Mouse (Mus musculus) midbrain, postnatal 0 days (tissue): ENCODE measurements around the gene Lect2. TPM values are rescaled to one million over a fixed set of nuclear protein-coding genes. Genes with fewer than 3 reads are reported as not detected.

Experiments used
- ATAC-seq: fragments of 200-750 bp; cut with Nextera tagmentation; 2 replicates; pipeline ENCODE4 v1.8.0; 2017; ENCODE audit warnings: moderate number of reproducible peaks, mild to moderate bottlenecking, moderate TSS enrichment, moderate library complexity; ENCODE audit not compliant: low FRiP score
- DNase-seq: peaks from one replicate; pipeline ENCODE4 v3.0.0-alpha.2; 2015; ENCODE audit warnings: low spot score
- H3K27ac ChIP-seq: fragments of 300-500 bp; sonication (generic); 2 replicates; pipeline ENCODE4 v1.5.1; 2014; ENCODE audit warnings: low read depth, mild to moderate bottlenecking, low read length, mixed read lengths
- H3K27me3 ChIP-seq: fragments of 300-500 bp; sonication (generic); 2 replicates; pipeline ENCODE4 v1.6.1; 2014; ENCODE audit warnings: low read length, control low read depth, mixed read lengths; ENCODE audit not compliant: insufficient read depth
- H3K36me3 ChIP-seq: fragments of 300-500 bp; sonication (generic); 2 replicates; pipeline ENCODE4 v1.6.1; 2014; ENCODE audit warnings: low read length, control low read depth, mixed read lengths; ENCODE audit not compliant: insufficient read depth
- H3K4me1 ChIP-seq: fragments of 300-500 bp; sonication (generic); 2 replicates; pipeline ENCODE4 v1.6.1; 2014; ENCODE audit warnings: mild to moderate bottlenecking, control low read depth, antibody characterized with exemption, low read length, mixed read lengths; ENCODE audit not compliant: insufficient read depth
- H3K4me2 ChIP-seq: fragments of 300-500 bp; sonication (generic); 2 replicates; pipeline ENCODE4 v1.6.1; 2014; ENCODE audit warnings: low read depth, mild to moderate bottlenecking, low read length, mixed read lengths; ENCODE audit not compliant: poor library complexity, severe bottlenecking
- H3K4me3 ChIP-seq: fragments of 300-500 bp; sonication (generic); 2 replicates; pipeline ENCODE4 v1.5.1; 2014; ENCODE audit warnings: low read depth, mild to moderate bottlenecking, low read length, moderate library complexity
- H3K9ac ChIP-seq: fragments of 300-500 bp; sonication (generic); replicated peaks from 2 replicates; pipeline ENCODE4 v1.6.1; 2014; ENCODE audit warnings: mild to moderate bottlenecking, low read length, moderate library complexity, mixed read lengths; ENCODE audit not compliant: poor library complexity, severe bottlenecking
- H3K9me3 ChIP-seq: fragments of 300-500 bp; sonication (generic); 2 replicates; pipeline ENCODE4 v1.6.1; 2016; ENCODE audit warnings: low read length, control low read depth
- CTCF ChIP-seq: IDR thresholded peaks from 2 replicates; pipeline ENCODE4 v1.5.1; 2016; ENCODE audit warnings: antibody characterized with exemption, mild to moderate bottlenecking
- WGBS: fragments of 180-500 bp; shearing (Covaris S2); extraction: QIAGEN DNeasy Blood & Tissue Kit; methylation state at CpG from one replicate; pipeline ENCODE4 v1.1.7; 2014; 5-methylcytosine and 5-hydroxymethylcytosine counted together
- polyA plus RNA-seq: library from polyadenylated mRNA; unstranded; fragments of >200 nt; fragmentation: Nextera tagmentation; extraction: Ambion mirVana; gene quantifications from 2 replicates; pipeline ENCODE4 v1.2.1, GENCODE M21; 2015
- total RNA-seq: library from RNA; depleted of rRNA; stranded (reverse); fragments of >200 nt; gene quantifications from 2 replicates; pipeline ENCODE4 v1.2.3, GENCODE M21; 2014; rRNA removed

Gene Lect2
- total and polyA plus RNA-seq, 2 experiments from 2014 or later, result not detected

- H3K4me3 ChIP-seq, result no peak overlapping the region
- TF ChIP-seq CTCF, result no peak
- no peaks in the 10 kb centered on the region for H3K27me3 ChIP-seq
- no peak overlapping the region for H3K27ac ChIP-seq
- no peak for ATAC-seq
- no peaks in the 10 kb centered on the region for H3K36me3 ChIP-seq
- no peak overlapping the region for H3K4me2 ChIP-seq
- no peak for DNase-seq
- H3K9ac ChIP-seq, result no peak overlapping the region
- H3K4me1 ChIP-seq, result no peaks in the 10 kb centered on the region
- 68% methylated on average over 6 of the region's 6 CpGs for WGBS
- H3K9me3 ChIP-seq, result no peaks in the 10 kb centered on the region
Observed at GRCm38 (mm10) chr13:56501866-56502420, 46.4 kb downstream of the Lect2 start.

- DNase-seq (no peak), ATAC-seq (no peak)
- no peaks in the 10 kb centered on the region for H3K27me3 ChIP-seq
- H3K36me3 ChIP-seq, result no peaks in the 10 kb centered on the region
- H3K9me3 ChIP-seq, result no peaks in the 10 kb centered on the region
- no peaks in the 10 kb centered on the region for H3K4me1 ChIP-seq
- H3K27ac ChIP-seq, result no peak overlapping the region
- no peak overlapping the region for H3K4me3 ChIP-seq
- H3K9ac ChIP-seq, result no peak overlapping the region
- WGBS, result 90% methylated on average over 8 of the region's 8 CpGs
- H3K4me2 ChIP-seq, result no peak overlapping the region
- no peak for TF ChIP-seq CTCF
Observed at GRCm38 (mm10) chr13:56500636-56501035, 47.7 kb downstream of the Lect2 start.

- H3K4me1 ChIP-seq, result no peaks in the 10 kb centered on the region
- H3K9me3 ChIP-seq, result no peaks in the 10 kb centered on the region
- no peak overlapping the region for H3K27ac ChIP-seq
- 84% methylated on average over 3 of the region's 3 CpGs for WGBS
- DNase-seq, result peak; percentile 59
- no peak overlapping the region for H3K4me3 ChIP-seq
- no peaks in the 10 kb centered on the region for H3K36me3 ChIP-seq
- peak; percentile 67 for TF ChIP-seq CTCF
- no peak overlapping the region for H3K9ac ChIP-seq
- H3K27me3 ChIP-seq, result no peaks in the 10 kb centered on the region
- ATAC-seq, result no peak
- H3K4me2 ChIP-seq, result no peak overlapping the region
Observed at GRCm38 (mm10) chr13:56500132-56500531, 48.2 kb downstream of the Lect2 start.

GRCm38 (mm10) chr13:56494440-56494839 is 53.9 kb downstream of the Lect2 start:
- Histone ChIP-seq H3K9ac (no peak overlapping the region), H3K27me3 (no peaks in the 10 kb centered on the region), H3K4me1 (no peaks in the 10 kb centered on the region), H3K36me3 (no peaks in the 10 kb centered on the region), H3K4me2 (no peak overlapping the region), H3K9me3 (no peaks in the 10 kb centered on the region), H3K4me3 (no peak overlapping the region), H3K27ac (no peak overlapping the region)
- DNase-seq (no peak), ATAC-seq (no peak)
- no peak for TF ChIP-seq CTCF
- 44% methylated on average over 3 of the region's 3 CpGs for WGBS

Other genes with a start within 250 kb of the Lect2 start
- not detected in 2 replicates for gene Gm3045, start 121.9 kb downstream of the Lect2 start, total RNA-seq
- not detected in 2 replicates for gene Gm3045, start 121.9 kb downstream of the Lect2 start, polyA plus RNA-seq
- 0.05 and 0.28 TPM in 2 replicates for gene Slc25a48, start 110.1 kb downstream of the Lect2 start, total RNA-seq
- 0.04 TPM in 1 of 2 replicates, not detected in the other for gene Slc25a48, start 110.1 kb downstream of the Lect2 start, polyA plus RNA-seq
- not detected in 2 replicates for gene Il9, start 66.3 kb downstream of the Lect2 start, total RNA-seq
- not detected in 2 replicates for gene Il9, start 66.3 kb downstream of the Lect2 start, polyA plus RNA-seq
- 5.5 and 7.2 TPM in 2 replicates for gene Fbxl21, start 26.0 kb downstream of the Lect2 start, total RNA-seq
- 3.4 and 4.3 TPM in 2 replicates for gene Fbxl21, start 26.0 kb downstream of the Lect2 start, polyA plus RNA-seq
- 6.3 and 7.5 TPM in 2 replicates for gene Tgfbi, start 61.0 kb upstream of the Lect2 start, total RNA-seq
- 3.0 and 3.4 TPM in 2 replicates for gene Tgfbi, start 61.0 kb upstream of the Lect2 start, polyA plus RNA-seq
- 37.4 and 40.6 TPM in 2 replicates for gene Smad5, start 154.5 kb upstream of the Lect2 start, total RNA-seq
- 10.7 and 14.8 TPM in 2 replicates for gene Smad5, start 154.5 kb upstream of the Lect2 start, polyA plus RNA-seq
- 7.9 and 11.3 TPM in 2 replicates for gene Gm45623, start 205.3 kb upstream of the Lect2 start, total RNA-seq
- 2.0 and 2.2 TPM in 2 replicates for gene Gm45623, start 205.3 kb upstream of the Lect2 start, polyA plus RNA-seq